Mouse (Mus musculus) embryonic facial prominence, embryonic 11.5 days (tissue): ENCODE measurements around the gene Cntn6. TPM values are rescaled to one million over a fixed set of nuclear protein-coding genes. Genes with fewer than 3 reads are reported as not detected.
A peak's percentile ranks its signal among the peaks of the same experiment; 100 is the strongest.

Experiments used
- ATAC-seq: fragments of 200-750 bp; cut with Nextera tagmentation; replicated peaks from 2 replicates; pipeline ENCODE4 v1.8.0; 2017; ENCODE audit warnings: low read depth; ENCODE audit not compliant: insufficient number of reproducible peaks, low FRiP score, low TSS enrichment
- DNase-seq: peaks from one replicate; pipeline ENCODE4 v3.0.0-alpha.2; 2015; ENCODE audit warnings: low spot score
- H3K27ac ChIP-seq: fragments of 300-500 bp; sonication (generic); replicated peaks from 2 replicates; pipeline ENCODE4 v1.5.1; 2014; ENCODE audit warnings: mild to moderate bottlenecking, low read depth, low read length, control low read depth
- H3K27me3 ChIP-seq: fragments of 300-500 bp; sonication (generic); 2 replicates; pipeline ENCODE4 v1.6.1; 2014; ENCODE audit warnings: mild to moderate bottlenecking, low read length, moderate library complexity, mixed read lengths; ENCODE audit not compliant: control insufficient read depth, insufficient read depth
- H3K36me3 ChIP-seq: fragments of 300-500 bp; sonication (generic); replicated peaks from 2 replicates; pipeline ENCODE4 v1.6.1; 2014; ENCODE audit warnings: low read depth, mild to moderate bottlenecking, low read length, moderate library complexity, mixed read lengths; ENCODE audit not compliant: control insufficient read depth, insufficient read depth
- H3K4me1 ChIP-seq: fragments of 300-500 bp; sonication (generic); 2 replicates; pipeline ENCODE4 v1.6.1; 2014; ENCODE audit warnings: low read length, mixed read lengths; ENCODE audit not compliant: control insufficient read depth, insufficient read depth
- H3K4me2 ChIP-seq: fragments of 300-500 bp; sonication (generic); 2 replicates; pipeline ENCODE4 v1.6.1; 2014; ENCODE audit warnings: low read depth, mild to moderate bottlenecking, control low read depth, low read length, moderate library complexity
- H3K4me3 ChIP-seq: fragments of 300-500 bp; sonication (generic); 2 replicates; pipeline ENCODE4 v1.5.1; 2014; ENCODE audit warnings: low read depth, low read length, control low read depth
- H3K9ac ChIP-seq: fragments of 300-500 bp; sonication (generic); replicated peaks from 2 replicates; pipeline ENCODE4 v1.6.1; 2014; ENCODE audit warnings: mild to moderate bottlenecking, control low read depth, low read length
- H3K9me3 ChIP-seq: fragments of 300-500 bp; sonication (generic); replicated peaks from 2 replicates; pipeline ENCODE4 v1.6.1; 2016; ENCODE audit warnings: mild to moderate bottlenecking, low read length, inconsistent platforms, mixed read lengths; ENCODE audit not compliant: control insufficient read depth
- WGBS: fragments of 180-500 bp; shearing (Covaris S2); extraction: QIAGEN DNeasy Blood & Tissue Kit; methylation state at CpG from one replicate; pipeline ENCODE4 v1.1.7; 2014; 5-methylcytosine and 5-hydroxymethylcytosine counted together
- polyA plus RNA-seq: library from polyadenylated mRNA; unstranded; fragments of >200 nt; fragmentation: Nextera tagmentation; extraction: Ambion mirVana; gene quantifications from 2 replicates; pipeline ENCODE4 v1.2.1, GENCODE M21; 2014

The Cntn6 gene
- polyA plus RNA-seq = 1.2 and 1.9 TPM in 2 replicates

- peak; percentile 38 for DNase-seq
- peak; percentile 91 for ATAC-seq
- no peak within 1 kb of the TSS for H3K9ac ChIP-seq
- H3K4me3 ChIP-seq = no peak within 1 kb of the TSS
- peak within 1 kb of the TSS; percentile 27 for H3K4me2 ChIP-seq
- no peaks in the 10 kb centered on the region for H3K9me3 ChIP-seq
- WGBS = 37% methylated on average over 11 of the region's 11 CpGs
- H3K27me3 ChIP-seq = no peaks in the 10 kb centered on the region
- H3K4me1 ChIP-seq = no peaks in the 10 kb centered on the region
- H3K36me3 ChIP-seq = no peaks in the 10 kb centered on the region
- H3K27ac ChIP-seq = no peak within 1 kb of the TSS
Measured at GRCm38 (mm10) chr6:104492490-104493431, at the start of gene Cntn6. Gene Cntn6 (plus strand): TSS chr6:104492790.

- H3K36me3 ChIP-seq = no peaks in the 10 kb centered on the region
- no peak overlapping the region for H3K27ac ChIP-seq
- no peak overlapping the region for H3K9ac ChIP-seq
- no peak overlapping the region for H3K4me2 ChIP-seq
- no peak overlapping the region for H3K4me3 ChIP-seq
- no peaks in the 10 kb centered on the region for H3K27me3 ChIP-seq
- DNase-seq (no peak), ATAC-seq (no peak)
- 61% methylated on average over 3 of the region's 3 CpGs for WGBS
- H3K9me3 ChIP-seq = no peaks in the 10 kb centered on the region
- H3K4me1 ChIP-seq = no peaks in the 10 kb centered on the region
Measured at GRCm38 (mm10) chr6:104443731-104444130, 48.9 kb upstream of the Cntn6 start.

GRCm38 (mm10) chr6:104470706-104471105 is 21.9 kb upstream of the Cntn6 start:
- ATAC-seq (no peak), DNase-seq (no peak)
- H3K36me3 ChIP-seq = no peaks in the 10 kb centered on the region
- H3K27me3 ChIP-seq = no peaks in the 10 kb centered on the region
- H3K27ac ChIP-seq = no peak overlapping the region
- no peak overlapping the region for H3K9ac ChIP-seq
- H3K4me2 ChIP-seq = no peak overlapping the region
- H3K4me3 ChIP-seq = no peak overlapping the region
- no peaks in the 10 kb centered on the region for H3K9me3 ChIP-seq
- WGBS = 94% methylated on average over 1 of the region's 1 CpGs
- H3K4me1 ChIP-seq = no peaks in the 10 kb centered on the region

- no peaks in the 10 kb centered on the region for H3K36me3 ChIP-seq
- H3K9ac ChIP-seq = no peak overlapping the region
- no peaks in the 10 kb centered on the region for H3K4me1 ChIP-seq
- no peak overlapping the region for H3K4me3 ChIP-seq
- DNase-seq (peak; percentile 4), ATAC-seq (no peak)
- no peaks in the 10 kb centered on the region for H3K9me3 ChIP-seq
- H3K27me3 ChIP-seq = no peaks in the 10 kb centered on the region
- H3K4me2 ChIP-seq = no peak overlapping the region
- no peak overlapping the region for H3K27ac ChIP-seq
Measured at GRCm38 (mm10) chr6:104479242-104479641, 13.3 kb upstream of the Cntn6 start.

GRCm38 (mm10) chr6:104493459-104493858 is 869 bp downstream of the Cntn6 start:
- Histone ChIP-seq H3K4me3 (no peak overlapping the region), H3K4me2 (no peak overlapping the region), H3K9me3 (no peaks in the 10 kb centered on the region), H3K27ac (no peak overlapping the region), H3K9ac (no peak overlapping the region), H3K36me3 (no peaks in the 10 kb centered on the region), H3K4me1 (no peaks in the 10 kb centered on the region), H3K27me3 (no peaks in the 10 kb centered on the region)
- WGBS = 64% methylated on average over 6 of the region's 6 CpGs
- ATAC-seq = no peak
- DNase-seq = no peak

GRCm38 (mm10) chr6:104495801-104496200 is 3.2 kb downstream of the Cntn6 start:
- DNase-seq = no peak
- 75% methylated on average over 2 of the region's 2 CpGs for WGBS
- Histone ChIP-seq H3K4me1 (no peaks in the 10 kb centered on the region), H3K9me3 (no peaks in the 10 kb centered on the region), H3K36me3 (no peaks in the 10 kb centered on the region), H3K27me3 (no peaks in the 10 kb centered on the region), H3K4me3 (no peak overlapping the region), H3K4me2 (no peak overlapping the region), H3K9ac (no peak overlapping the region), H3K27ac (no peak overlapping the region)
- ATAC-seq = no peak

- H3K4me2 ChIP-seq = no peak overlapping the region
- no peaks in the 10 kb centered on the region for H3K27me3 ChIP-seq
- ATAC-seq (no peak), DNase-seq (no peak)
- no peaks in the 10 kb centered on the region for H3K9me3 ChIP-seq
- no peak overlapping the region for H3K9ac ChIP-seq
- WGBS = 98% methylated on average over 1 of the region's 1 CpGs
- no peak overlapping the region for H3K4me3 ChIP-seq
- no peaks in the 10 kb centered on the region for H3K36me3 ChIP-seq
- no peak overlapping the region for H3K27ac ChIP-seq
- H3K4me1 ChIP-seq = no peaks in the 10 kb centered on the region
Measured at GRCm38 (mm10) chr6:104563993-104564392, 71.4 kb downstream of the Cntn6 start.

GRCm38 (mm10) chr6:104569564-104569963 is 77.0 kb downstream of the Cntn6 start:
- no peak for ATAC-seq
- no peak overlapping the region for H3K4me3 ChIP-seq
- no peak overlapping the region for H3K4me2 ChIP-seq
- no peak overlapping the region for H3K9ac ChIP-seq
- no peaks in the 10 kb centered on the region for H3K27me3 ChIP-seq
- no peaks in the 10 kb centered on the region for H3K9me3 ChIP-seq
- H3K36me3 ChIP-seq = no peaks in the 10 kb centered on the region
- no peak for DNase-seq
- H3K27ac ChIP-seq = no peak overlapping the region
- no peaks in the 10 kb centered on the region for H3K4me1 ChIP-seq
